Mouse (Mus musculus) megakaryocyte, embryonic 14.5 days (primary cell): ENCODE data around the gene Htr1d.

Experiments used
- FLI1 ChIP-seq: IDR thresholded peaks from 2 replicates; pipeline ENCODE4 v1.6.1; 2012; ENCODE audit warnings: low read length, inconsistent platforms, mixed read lengths
- GATA1 ChIP-seq: IDR thresholded peaks from 3 replicates; pipeline ENCODE4 v1.6.1; 2012; ENCODE audit warnings: mixed read lengths, low read length, inconsistent platforms, borderline replicate concordance

- no peak for TF ChIP-seq GATA1
- TF ChIP-seq FLI1: no peak
These were observed 45.4 kb downstream of the Htr1d start for GRCm38 (mm10) chr4:136468553-136469327.
